Mouse (Mus musculus) layer of hippocampus, adult 11-12 months (tissue): Measurements from ENCODE around the gene Maml2.
A peak's percentile ranks its signal among the peaks of the same experiment; 100 is the strongest.

Source experiments
- DNase-seq: peaks from one replicate; pipeline ENCODE4 v3.0.0; 2022; ENCODE audit warnings: low spot score

The Maml2 gene

DNA sequence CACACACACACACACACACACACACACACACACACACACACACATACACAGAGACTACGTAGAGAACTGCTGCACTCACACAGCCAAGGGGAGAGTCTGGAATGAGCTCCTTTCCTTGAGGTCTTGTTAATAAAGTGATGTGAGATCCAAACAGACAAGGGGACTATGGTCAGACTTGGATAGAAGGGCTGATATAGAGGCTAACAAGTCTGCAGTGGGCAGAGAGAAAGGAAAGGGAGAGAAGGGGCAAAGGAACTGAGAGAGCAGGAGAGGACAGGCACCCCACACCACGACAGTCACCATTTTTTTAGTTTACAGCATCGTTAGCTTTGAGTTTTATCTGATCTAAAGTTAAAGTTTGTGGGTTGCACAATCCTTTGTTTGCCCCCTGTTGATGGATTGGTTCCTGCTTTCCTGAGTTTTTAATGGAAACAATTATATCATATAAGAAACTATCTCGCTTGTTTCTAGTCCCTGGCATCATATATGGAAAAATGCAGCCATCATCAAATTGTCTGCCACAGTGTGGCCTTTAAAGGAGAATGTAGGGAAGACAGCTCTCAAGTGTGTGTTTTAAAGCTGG lies 149.0 kb downstream of the Maml2 start, which contains the start of gene Gm17571:
Gene Gm17571, minus strand, starts transcription at position 51 of the 583 bp plus-strand sequence.
- no peak for DNase-seq

DNA sequence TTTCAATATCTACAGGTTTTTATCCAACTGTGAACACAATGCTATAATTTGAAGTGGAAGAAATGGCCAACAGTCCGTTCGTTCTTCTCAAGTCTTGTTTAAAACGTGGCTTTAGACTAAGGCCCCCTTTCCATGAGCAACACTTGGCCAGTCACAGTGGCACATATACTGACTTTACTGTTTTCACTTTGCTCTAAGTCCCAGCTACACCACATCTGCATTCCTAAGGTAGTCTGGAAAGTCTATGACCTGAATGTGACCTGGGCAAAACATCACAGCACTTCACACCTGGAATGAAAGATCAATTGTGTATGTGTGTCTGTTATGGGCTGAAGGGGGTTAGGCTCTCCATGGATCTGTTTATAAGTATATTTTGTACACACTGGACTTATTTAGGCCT lies 151.0 kb downstream of the Maml2 start:
- DNase-seq, result no peak

DNA sequence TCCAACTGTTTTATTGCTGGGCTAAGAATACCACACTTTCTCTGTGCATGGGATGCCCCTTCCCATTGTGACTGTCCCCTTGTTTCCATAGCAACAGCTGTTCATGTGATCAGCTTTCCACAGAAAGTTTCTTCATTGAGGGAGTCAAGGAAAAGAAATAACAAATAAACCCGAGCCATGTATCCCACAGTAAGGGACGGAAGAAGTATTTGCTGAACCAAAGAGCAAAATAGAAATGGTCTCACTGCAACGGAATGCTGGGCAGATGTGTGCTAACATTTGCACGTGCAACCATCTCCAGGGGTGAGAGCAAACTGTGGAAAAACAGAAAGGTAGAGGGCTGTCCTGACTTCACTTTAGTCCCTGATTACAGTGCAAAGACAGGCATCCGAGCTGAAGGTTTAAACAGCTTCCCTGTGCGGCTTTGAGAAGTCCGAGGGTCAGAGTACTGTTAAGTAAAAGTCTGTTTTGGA lies 156.9 kb downstream of the Maml2 start:
- DNase-seq, result no peak

DNA sequence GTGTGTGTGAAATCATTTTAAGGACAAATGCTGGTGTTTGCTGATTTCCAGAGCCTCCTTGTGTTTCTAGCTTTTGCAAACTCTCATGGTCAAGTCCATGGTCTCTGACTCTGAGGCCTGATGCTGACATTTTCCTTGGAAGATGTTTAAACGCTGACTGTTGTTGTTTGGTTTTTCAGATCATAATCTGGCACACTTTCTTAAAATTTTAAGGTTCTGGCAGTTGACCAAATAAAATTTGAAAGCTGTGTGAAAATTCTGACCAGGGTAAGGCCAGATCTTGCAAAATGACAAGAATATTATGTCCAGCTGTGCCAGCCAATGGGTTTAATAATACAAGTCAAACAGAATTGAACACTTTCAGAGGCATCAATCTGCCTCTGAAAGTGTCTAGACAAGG lies 157.5 kb downstream of the Maml2 start:
- DNase-seq, result no peak

DNA sequence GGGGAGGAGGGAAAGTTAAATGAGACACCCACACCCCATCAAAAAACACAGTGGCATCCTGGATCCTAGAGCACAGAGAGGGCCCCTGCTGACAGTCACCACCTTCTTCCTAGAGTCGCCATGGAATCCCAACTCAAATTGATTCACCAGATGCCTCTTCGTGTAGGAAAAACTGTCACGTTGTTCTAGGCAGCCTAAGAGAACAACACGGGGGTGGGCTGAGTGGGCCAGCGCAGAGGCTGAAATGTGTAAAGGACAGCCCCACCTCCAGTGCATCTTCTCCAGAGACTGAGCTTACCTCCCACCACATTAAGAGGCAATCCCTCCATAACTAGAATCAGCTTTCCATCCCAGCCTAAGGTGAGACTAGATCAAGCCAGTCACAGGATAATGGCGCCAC lies 160.0 kb downstream of the Maml2 start:
- DNase-seq, result peak; percentile 30

DNA sequence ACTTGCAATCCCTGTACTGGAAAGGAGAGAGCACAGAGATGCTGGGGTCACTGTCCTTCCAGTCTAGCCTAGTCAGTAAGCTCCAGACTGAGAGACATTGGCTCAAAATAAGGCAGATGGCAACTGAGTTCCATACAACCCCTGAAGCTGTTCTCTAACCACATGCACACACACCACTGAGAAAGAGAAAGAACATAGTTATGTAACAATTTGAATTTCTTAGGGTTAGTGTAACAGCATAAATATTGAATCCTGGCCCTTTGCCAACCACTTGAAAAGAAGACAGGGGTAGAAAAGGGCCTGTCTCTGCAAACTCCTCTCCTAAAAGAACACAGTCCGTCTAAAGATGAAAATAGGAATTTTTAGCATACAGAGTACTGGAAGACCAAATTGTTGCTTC lies 161.6 kb downstream of the Maml2 start:
- DNase-seq, result no peak

GRCm38 (mm10) chr9:13460012-13460411 lies 162.3 kb downstream of the Maml2 start:
- no peak for DNase-seq

DNA sequence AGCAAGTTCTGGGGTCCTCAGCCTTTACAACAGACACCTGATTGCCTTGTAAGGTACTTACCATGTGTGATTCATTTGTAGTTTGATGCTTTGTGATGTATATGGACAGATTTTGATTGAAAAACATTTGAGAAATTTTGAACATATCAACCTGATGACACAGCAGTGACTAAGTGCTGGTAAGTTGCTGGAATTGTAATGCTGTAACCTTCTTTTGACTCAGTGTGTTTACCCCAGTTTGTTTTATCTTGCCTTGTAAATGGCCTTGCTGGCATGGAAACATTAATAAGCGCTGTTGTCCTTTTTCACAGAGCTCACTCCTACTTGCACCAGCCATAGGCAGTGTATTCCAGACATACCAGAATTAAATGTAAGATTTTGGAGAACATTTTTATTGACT lies 163.2 kb downstream of the Maml2 start:
- DNase-seq, result no peak

- DNase-seq, result no peak
Measured at GRCm38 (mm10) chr9:13465358-13466020, 167.7 kb downstream of the Maml2 start.

DNA sequence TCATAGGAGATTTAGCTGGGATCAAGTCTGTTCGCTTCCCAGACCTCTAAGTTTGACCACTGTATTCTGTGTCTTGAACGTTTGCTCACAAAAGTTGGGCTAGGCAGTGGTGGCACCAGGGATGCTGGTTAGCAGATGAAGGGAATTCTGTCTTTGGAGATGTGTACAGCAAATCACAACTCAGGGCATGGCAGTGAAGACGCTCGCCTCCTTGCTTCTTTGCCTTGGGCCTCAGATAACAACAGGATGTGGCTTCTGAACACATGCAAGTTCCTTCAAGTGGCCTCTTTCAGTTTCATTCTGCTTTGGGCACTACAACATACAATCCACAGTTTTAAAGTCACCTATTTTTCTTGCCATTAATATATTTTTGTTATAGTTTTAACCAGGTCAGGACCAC lies 168.6 kb downstream of the Maml2 start:
- no peak for DNase-seq

DNA sequence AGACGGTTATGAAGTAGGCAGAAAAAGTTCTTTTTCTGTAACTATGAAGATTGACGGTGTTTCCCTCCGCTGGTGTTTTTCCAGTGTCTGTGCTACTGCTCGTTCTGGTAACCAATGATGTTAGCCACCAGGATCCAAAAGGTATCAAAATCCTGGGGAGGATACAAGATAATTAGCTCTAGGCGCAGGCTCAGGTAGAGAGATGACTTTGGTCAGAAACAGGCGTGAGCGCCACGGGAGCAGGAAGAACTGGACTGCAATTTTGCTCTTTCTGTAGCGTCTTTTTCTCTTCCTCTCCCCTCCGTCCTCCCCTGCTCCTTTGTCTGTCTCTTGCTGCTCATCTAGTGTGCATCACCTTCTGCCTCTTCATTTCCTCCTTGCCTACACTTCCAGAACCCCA lies 169.1 kb downstream of the Maml2 start:
- no peak for DNase-seq

DNA sequence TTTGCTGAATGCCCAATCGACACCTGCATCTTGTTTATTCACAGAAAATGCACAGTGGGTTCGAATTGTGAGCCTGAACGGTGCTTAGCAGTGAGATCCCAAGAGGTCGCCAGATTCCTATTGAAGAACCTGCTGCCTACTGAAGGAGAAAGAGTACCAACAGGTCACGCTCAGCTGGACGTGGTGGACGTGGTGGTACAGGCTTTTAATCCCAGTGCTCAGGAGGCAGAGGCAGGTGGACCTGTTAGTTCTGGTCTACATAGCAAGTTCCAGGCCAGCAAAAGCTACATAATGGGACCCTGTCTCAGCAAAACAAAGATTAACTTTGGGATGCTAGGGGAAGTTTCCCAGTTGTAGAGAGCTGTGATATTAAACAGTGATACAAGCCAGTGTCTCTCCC lies 170.0 kb downstream of the Maml2 start:
- no peak for DNase-seq

GRCm38 (mm10) chr9:13468778-13469177 lies 171.0 kb downstream of the Maml2 start:
- DNase-seq, result no peak

DNA sequence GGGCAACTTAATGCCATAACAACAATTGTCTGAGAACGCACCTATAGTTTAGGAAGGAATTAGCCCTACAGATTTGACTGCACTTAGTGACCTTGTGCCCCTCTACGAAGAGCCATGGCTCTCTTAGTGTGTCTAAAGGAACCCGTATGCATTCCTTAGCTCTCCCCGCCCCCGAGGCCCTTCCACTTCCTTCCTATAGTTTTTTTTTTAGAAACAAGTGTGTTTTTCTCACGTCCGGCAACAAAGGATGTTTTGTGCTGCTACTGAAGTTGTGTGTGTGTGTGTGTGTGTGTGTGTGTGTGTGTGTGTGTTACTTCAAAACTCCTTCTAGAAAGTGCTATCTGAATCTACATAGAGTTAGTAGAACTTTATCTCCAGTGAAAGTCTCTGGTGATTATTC lies 172.3 kb downstream of the Maml2 start:
- no peak for DNase-seq

DNA sequence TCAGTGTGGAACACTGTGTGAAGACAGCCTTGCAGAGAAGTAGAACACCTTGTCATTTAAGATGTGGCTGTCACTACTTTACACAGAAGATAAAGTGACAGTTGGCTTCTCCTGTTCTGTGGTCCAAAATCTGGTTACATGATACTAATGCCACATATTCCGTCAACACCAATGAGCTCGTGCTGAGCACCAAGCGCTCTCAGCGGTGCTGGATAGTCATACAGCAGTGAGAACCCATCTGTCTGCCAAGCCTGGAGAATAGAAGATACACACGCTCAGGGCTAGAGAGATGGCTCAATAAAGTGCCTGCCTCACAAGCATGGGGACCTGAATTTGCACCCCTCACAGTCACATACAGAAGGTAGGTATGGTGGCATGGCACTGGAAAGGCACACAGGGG lies 177.2 kb downstream of the Maml2 start:
- no peak for DNase-seq

DNA sequence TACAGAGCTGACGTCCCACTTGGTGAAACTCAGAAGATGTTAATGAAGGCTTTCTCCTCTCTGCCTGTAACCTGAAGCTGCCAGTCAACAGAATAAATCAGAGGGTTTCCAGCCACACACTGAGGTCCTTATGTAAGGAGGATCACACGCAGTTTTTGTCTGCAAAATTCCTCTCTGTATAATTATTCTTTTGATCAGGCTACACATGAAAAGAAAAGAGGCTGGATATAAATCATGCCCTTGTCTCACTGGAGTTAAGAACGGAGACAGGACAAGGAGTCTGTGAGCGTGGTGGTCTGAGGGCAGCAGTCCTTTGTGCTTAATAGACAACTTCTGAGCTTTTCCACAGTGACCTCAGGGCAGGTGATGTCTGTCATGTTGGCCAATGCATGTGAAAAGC lies 181.5 kb downstream of the Maml2 start:
- no peak for DNase-seq

DNA sequence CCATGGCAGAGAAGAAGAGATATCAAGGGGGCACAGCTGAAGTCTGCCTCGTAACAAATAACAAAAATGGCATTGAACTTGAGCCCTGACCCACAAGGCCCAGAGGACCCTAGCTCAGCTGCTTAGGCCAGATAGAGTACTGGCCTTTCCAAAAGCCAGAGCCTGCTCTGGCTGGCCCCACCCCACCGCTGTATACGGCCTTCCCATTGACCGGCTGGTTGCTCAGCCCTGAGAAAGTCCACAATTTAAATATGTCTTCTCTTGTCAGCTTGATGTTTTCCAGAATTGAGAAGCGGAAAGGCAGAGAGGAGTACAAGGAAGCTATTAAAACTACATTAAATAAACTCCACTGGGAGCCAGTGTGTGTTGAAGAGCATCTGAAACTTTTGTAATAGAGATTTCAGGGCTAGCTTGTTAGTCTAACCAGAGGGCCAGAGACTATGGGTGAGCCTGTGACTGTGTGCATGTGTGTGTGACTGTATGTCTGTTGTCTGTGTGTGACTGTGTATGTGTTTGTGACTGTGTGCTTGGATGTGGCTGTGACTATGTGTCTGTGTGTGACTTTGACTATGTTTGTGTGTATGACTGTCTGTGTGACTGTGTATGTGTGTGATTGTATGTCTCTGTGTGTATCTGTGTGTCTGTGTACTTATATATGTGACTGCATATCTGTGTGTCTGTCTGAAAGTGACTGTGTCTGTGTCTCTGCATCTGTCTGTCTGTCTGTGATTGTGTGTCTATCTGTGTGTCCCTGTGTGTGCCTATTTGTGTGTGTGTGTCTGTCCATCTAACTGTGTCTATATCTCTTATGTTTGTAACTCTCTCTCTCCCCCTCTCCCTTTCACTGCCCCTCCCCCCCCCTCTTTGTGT lies 185.7 kb downstream of the Maml2 start:
- no peak for DNase-seq

GRCm38 (mm10) chr9:13484267-13485240 lies 186.8 kb downstream of the Maml2 start:
- DNase-seq, result no peak

- DNase-seq, result no peak
Measured at GRCm38 (mm10) chr9:13485914-13486313, 188.2 kb downstream of the Maml2 start.

GRCm38 (mm10) chr9:13491107-13491506 lies 193.3 kb downstream of the Maml2 start:
- DNase-seq, result no peak

- DNase-seq, result no peak
Measured at GRCm38 (mm10) chr9:13491854-13492620, 194.3 kb downstream of the Maml2 start.
